Mouse (Mus musculus) T-helper 17 cell (primary cell): ENCODE data around the gene Mylpf.
"Not testable (repeated sequence)": the region's sequence is repeated elsewhere in the genome, so short reads cannot be mapped to it uniquely, and the experiment has no call there.

ENCODE experiments used
- in situ Hi-C, 2 experiments: fragments of 300-600 bp; cut with MboI, MseI; formaldehyde crosslinking; loops; 1 replicate in 1 of 2; 2 replicates in 1 of 2; pipeline ENCODE4 v1.15.1; 2025; ENCODE audit warnings: high pct_unique_total_duplicates in 2 of 2

The Mylpf gene

DNA sequence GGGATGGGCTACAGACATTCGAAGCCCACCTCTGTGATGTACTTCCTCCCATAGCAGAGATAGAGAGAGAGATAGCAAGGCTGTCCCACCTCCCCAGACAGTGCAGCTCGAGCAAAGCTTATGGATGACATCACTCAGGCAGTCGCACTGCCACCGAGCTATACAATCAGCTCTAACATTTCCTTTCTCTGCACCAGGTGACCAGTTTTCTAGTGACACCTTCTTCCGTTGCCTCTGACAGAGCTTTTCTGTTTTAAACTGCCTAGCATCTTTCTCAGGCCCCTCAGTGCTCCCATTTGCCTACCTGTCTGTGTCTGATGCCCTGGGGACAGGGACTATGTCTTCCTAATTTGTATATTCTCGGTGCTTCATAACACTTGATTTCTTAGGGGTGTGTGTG is 11.8 kb downstream of the Mylpf start:
- in situ Hi-C loops: no loop called here

GRCm38 (mm10) chr7:127223106-127223505 is 14.4 kb downstream of the Mylpf start:
- in situ Hi-C loops: no loop called here

- in situ Hi-C loops: no loop called here
Observed at GRCm38 (mm10) chr7:127223515-127224478, 15.1 kb downstream of the Mylpf start.

DNA sequence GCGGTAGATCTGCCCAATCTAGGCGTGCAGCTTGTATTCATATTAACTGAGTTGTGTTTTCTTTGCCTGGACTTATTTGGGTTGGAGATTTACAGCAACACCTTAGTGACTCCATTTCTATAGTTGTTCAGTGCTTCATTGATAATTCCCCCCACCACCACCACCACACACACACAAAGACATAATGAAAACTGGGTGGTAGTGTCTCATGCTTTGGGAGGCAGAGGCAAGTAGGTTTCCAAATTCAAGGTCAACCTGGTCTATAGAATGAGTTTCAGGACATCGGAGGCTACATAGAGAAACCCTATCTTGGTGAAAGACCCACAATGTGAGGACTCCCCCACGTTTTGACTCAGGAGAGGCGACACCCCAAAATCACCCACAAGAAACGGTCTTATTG is 15.9 kb downstream of the Mylpf start:
- in situ Hi-C loops: loop anchor here in 1 of 2 experiments (25.0 kb wide), 1 partner anchor 1163 kb away; no protein-coding TSS in a partner anchor

DNA sequence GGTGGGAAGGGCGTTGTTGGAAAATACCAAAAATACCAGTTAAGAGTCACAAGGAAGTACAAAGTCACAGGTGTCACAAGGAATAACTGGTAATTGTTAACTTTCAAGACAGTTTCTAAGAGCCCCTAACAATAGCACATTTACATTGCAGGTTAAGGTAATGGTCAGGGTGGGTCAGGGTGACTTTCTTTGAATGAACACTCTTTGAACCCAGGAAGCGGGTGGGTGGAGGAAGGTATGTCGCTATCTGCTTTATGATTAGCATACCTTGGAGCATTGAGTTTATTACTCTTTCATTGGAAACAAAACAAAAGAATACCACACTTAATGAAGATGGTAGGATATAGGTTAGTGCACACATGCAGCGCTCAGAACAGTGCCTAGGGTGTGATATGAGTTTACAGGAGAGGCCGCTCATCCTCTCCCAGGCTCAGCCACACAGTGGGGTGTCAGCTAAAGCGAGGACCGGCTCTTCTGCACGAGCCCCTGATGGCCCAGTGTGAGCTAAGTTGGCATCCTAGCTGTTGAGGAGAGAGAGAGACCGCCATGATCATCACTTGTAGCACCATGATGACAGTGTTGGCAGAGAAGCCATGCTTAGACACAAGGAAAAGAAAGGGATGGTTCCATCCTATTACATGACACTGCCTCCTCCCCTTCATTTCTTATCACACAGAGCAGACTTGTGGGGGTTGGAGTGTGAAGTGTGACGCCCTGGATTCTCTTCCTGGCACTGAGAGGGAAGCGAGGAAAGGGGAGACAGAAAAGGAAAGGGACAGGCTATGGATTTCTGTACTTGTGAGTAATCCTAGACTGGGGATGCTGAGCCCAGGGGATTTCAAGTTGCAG is 16.7 kb downstream of the Mylpf start:
- in situ Hi-C loops: loop anchor here in 1 of 2 experiments (25.0 kb wide), 1 partner anchor 1162 kb away; no protein-coding TSS in a partner anchor

DNA sequence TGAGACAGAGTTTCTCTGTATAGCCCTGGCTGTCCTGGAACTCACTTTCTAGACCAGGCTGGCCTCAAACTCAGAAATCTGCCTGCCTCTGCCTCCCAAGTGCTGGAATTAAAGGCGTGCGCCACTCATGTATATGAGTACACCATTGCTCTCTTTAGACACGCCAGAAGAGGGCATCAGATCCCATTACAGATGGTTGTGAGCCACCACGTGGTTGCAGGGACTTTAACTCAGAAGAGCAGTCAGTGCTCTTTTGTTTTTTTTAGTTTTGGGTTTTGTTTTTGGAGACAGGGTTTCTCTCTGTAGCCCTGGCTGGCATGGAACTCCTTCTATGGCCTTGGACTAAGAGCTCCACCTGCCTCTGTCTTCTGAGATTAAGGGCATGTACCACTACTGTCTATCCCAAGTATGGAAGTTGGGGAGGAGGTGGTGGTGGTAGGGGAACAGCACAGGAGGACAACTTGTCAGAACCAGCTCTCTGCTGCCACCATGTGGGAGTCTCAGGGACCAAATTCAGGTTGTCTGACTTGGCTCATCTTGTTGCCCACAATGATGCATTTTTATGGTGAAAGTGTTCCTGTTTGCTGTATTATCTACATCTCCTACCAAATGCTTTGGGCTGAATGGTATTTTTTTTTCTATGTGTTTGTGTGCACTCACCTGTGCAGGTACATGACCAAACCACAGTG is 20.1 kb downstream of the Mylpf start:
- in situ Hi-C loops: loop anchor here in 1 of 2 experiments (25.0 kb wide), 1 partner anchor 1159 kb away; no protein-coding TSS in a partner anchor

- in situ Hi-C loops: loop anchor here (5.0 to 25.0 kb wide), 2 partner anchors 1156 to 1181 kb away; no protein-coding TSS in a partner anchor
Observed at GRCm38 (mm10) chr7:127231376-127231775, 22.7 kb downstream of the Mylpf start.

GRCm38 (mm10) chr7:127231826-127232621 is 23.3 kb downstream of the Mylpf start:
- in situ Hi-C loops: loop anchor here (5.0 to 25.0 kb wide), 2 partner anchors 1155 to 1180 kb away; no protein-coding TSS in a partner anchor

DNA sequence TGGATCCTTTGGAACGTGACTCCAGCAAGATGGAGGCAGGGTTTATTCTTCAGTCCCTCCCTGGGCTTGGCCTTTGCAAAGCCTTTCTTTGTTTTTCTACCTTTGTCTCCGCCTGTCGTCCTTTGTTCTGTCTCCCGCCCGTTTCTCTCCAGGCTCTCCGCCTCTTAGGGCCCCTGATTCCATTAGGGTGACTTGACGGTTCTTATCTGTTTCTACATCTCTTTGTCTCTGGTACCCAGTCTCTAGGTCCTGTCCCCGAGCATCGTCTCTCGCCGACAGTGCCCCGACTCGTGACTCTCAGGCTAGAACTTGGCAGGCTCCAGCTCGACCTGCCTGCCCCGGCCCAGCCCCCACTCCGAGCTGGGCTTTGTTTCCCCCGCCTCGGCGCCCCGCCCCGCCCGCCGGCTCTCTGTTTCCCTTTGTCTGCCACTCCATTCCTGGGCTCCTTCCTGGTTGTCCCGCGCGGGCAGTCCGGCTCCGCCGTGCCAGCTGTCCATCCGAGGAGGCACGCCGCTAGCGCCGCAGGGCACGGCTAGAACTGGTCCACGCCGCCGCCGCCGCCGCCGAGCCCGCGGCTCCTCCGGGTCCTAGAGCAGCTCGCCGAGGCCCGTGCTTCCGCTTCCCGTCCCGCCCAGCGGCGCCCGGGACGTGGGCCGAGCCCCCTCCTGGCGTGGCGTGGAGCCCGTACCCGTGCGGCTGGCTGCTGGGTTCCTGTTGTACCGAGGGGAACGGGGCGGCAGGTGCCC is 24.1 kb downstream of the Mylpf start, which contains the start of the genes Zfp553 and Sept1:
Gene Zfp553, plus strand, starts transcription at position 440 of the 746 bp plus-strand sequence.
Gene Sept1, minus strand, starts transcription at position 509 of the 746 bp plus-strand sequence.
- in situ Hi-C loops: loop anchor here (5.0 to 25.0 kb wide), 2 partner anchors 1155 to 1180 kb away; no protein-coding TSS in a partner anchor

DNA sequence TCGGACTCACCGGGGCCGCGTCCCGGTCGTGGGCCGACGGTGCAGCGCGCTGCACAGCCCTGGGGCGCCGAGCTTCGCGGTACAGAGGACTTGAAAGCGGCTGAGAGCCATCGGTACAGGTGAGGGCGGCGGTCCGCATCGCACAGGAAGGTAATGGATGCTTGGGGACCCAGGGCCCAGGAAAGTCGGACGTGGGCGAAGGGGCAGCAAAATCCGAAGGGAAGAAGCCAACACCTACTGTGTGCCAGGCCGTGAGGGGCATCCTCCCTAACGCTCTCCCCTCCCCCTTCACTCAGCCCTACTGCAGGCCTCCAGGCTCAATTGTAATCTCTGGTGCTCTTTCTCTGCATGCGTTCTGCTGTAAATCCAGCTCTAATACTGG is 24.7 kb downstream of the Mylpf start:
- in situ Hi-C loops: loop anchor here (5.0 to 25.0 kb wide), 2 partner anchors 1154 to 1179 kb away; no protein-coding TSS in a partner anchor

DNA sequence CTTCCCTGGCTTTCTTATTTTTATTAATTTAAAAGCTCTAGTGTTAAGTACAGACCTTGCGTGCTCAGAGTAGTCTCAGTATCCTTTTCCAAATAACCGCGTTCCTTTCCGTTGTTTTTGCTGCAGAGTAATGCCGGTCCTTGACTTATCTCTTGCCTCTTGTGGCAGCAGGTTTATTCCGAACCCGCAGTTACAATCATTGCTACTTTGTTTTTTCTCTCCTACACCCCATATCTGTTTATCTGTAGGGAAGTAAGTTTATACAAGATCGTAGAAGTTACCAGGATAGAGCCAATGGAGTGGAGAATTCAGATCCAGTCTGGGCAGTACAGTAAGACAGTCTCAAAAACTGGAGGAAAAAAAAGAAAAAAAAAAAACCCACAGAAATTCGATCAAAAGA is 25.1 kb downstream of the Mylpf start:
- in situ Hi-C loops: loop anchor here (5.0 to 25.0 kb wide), 2 partner anchors 1154 to 1179 kb away; no protein-coding TSS in a partner anchor

DNA sequence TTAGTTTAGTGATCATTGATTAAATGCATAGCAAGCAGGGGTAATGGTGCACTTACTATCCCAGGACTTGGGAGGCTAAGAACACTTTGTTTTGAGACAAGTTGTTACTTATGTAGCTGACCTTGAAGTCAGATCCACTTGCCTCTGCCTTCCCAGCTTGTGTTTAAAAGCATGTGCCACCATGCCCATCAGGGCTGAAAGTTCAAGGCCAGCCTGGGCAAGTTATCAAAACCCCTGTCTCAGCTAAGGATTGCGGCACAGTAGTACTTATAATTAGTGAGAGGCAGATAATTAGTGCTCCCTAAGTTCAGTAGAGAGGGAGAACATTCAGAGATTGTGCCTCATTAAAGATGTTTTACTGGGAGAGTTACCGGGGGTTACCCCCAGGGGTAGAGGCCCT is 26.1 kb downstream of the Mylpf start:
- in situ Hi-C loops: loop anchor here (5.0 to 25.0 kb wide), 2 partner anchors 1153 to 1178 kb away; no protein-coding TSS in a partner anchor

DNA sequence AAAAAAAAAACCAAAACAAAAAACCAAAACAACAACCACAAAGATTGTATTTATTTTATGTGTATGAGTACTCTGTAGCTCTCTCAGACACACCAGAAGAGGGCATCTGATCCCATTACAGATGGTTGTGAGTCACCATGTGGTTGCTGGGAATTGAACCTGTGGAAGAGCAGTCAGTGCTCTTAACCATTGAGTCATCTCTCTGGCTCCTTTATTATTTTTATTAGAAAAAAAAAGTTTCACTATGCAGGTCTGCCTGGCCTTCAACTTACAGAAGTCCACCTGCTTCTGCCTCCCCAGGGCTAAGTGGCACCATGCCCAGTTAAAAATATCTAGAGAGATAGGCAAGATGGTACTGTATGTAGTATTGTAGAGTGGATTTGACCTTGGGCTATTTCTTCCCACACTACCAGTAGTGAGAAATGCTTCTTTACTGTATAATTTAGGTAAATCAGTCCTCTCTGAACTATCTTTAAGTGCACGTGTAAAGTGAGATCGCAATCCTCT is 34.7 kb downstream of the Mylpf start:
- in situ Hi-C loops: loop anchor here in 1 of 2 experiments (25.0 kb wide), 1 partner anchor 1144 kb away; no protein-coding TSS in a partner anchor

DNA sequence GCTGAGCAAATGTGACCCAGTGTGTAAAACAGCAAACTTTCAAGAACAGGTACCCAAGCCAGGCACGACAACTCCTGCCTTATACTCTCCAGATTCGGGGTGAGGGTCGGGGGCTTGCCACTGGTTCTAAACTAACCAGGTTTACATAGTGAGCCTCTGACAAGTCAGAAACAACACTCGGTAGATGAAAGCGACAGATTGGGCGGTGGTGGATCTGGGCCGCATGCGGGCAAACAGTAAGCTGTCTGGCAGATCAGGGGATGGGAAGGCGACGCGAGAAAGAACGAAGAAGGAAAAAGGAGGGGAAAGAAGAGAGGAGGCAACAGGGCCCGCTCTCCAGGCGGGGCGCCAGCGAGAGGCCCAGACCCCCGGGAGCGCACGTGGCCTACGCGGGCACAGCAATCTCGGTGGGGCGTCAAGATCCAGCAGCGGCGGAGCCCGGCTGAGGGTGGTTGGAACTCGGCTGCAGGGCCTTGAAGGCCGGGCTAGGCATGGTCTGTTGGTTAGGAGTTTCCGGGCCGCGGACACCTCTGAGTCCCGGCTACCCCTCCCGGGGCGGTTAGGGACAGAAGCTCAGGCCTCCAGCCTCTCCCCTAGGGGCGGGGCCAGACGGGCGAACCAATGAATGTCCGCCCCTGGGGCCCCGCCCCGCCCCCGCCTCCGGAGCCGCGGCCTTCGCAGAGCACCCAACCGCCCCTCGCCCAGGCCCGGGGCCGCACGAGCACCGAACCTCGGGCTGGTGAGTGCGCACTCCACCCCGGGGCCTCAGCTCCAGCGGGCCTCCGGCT is 35.4 kb downstream of the Mylpf start, which contains the start of gene Zfp771:
Gene Zfp771, plus strand, starts transcription at position 405 of the 788 bp plus-strand sequence.
- in situ Hi-C loops: loop anchor here in 1 of 2 experiments (25.0 kb wide), 1 partner anchor 1143 kb away; no protein-coding TSS in a partner anchor

DNA sequence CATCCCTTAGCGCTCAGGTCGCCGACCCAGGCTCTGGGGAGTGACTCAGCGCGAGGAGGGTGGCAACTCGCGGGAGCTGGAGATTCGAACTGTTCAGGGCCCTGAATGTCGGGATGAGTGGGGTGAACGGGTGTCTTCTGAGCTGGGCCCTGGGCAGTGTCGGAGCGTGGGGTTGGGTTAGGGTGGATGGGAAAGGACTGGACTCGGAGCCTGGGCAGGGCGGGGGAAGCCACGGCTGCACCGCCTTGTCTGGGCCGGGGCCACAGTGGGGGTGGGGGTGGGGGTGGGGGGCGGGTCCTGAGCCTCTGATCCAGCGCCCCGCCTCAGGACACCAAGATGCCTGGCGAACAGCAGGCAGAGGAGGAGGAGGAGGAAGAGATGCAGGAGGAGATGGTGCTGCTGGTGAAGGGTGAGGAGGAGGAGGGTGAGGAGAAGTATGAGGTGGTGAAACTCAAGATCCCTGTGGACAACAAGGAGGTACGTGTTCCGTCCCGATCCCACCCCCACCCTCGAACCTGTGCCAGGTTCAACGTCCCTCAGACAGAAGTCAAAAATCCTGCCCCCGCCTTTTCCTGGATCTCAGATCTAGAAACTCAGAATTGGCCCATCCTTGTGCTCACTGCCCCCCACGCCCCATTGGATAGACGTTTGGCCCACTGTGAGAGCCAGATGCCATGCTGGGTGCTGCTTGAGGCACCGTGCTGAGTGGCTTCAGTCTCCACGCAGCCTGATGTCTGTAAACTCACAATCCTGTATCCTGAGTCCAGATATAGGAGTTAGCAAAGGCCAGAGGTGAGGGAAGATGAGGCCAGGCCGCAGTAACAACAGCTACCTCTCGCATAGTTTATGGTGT is 36.2 kb downstream of the Mylpf start:
- in situ Hi-C loops: loop anchor here in 1 of 2 experiments (25.0 kb wide), 1 partner anchor 1142 kb away; no protein-coding TSS in a partner anchor

- in situ Hi-C loops: not testable (repeated sequence)
Observed at GRCm38 (mm10) chr7:127250511-127250910, 41.8 kb downstream of the Mylpf start.

GRCm38 (mm10) chr7:127252414-127252813 is 43.7 kb downstream of the Mylpf start:
- in situ Hi-C loops: no loop called here
